Mouse (Mus musculus) embryonic facial prominence, embryonic 13.5 days (tissue): ENCODE measurements at regions not wholly inside any gene's neighbourhood (a gene's known extent, or its start where the extent isn't known, plus 50 kb on each side); places are given as distances from the start of the nearest gene placed in this dataset.

Source experiments
- ATAC-seq: fragments of 200-750 bp; cut with Nextera tagmentation; 2 replicates; pipeline ENCODE4 v1.8.0; 2017; ENCODE audit warnings: low read depth; ENCODE audit not compliant: insufficient number of reproducible peaks, insufficient read depth, low FRiP score, low TSS enrichment
- H3K27ac ChIP-seq: fragments of 300-500 bp; sonication (generic); 2 replicates; pipeline ENCODE4 v1.5.1; 2015; ENCODE audit warnings: moderate library complexity, mild to moderate bottlenecking, inconsistent platforms
- H3K27me3 ChIP-seq: fragments of 300-500 bp; sonication (generic); 2 replicates; pipeline ENCODE4 v1.6.1; 2015; ENCODE audit warnings: mild to moderate bottlenecking, inconsistent platforms
- H3K36me3 ChIP-seq: fragments of 300-500 bp; sonication (generic); 2 replicates; pipeline ENCODE4 v1.6.1; 2015; ENCODE audit warnings: mild to moderate bottlenecking, inconsistent platforms
- H3K4me1 ChIP-seq: fragments of 300-500 bp; sonication (generic); 2 replicates; pipeline ENCODE4 v1.6.1; 2015; ENCODE audit warnings: inconsistent platforms
- H3K4me2 ChIP-seq: fragments of 300-500 bp; sonication (generic); 2 replicates; pipeline ENCODE4 v1.6.1; 2015; ENCODE audit warnings: moderate library complexity, mild to moderate bottlenecking, inconsistent platforms
- H3K4me3 ChIP-seq: fragments of 300-500 bp; sonication (generic); 2 replicates; pipeline ENCODE4 v1.5.1; 2015; ENCODE audit warnings: mild to moderate bottlenecking, inconsistent platforms
- H3K9ac ChIP-seq: fragments of 300-500 bp; sonication (generic); 2 replicates; pipeline ENCODE4 v1.6.1; 2015; ENCODE audit warnings: mild to moderate bottlenecking, inconsistent platforms
- H3K9me3 ChIP-seq: fragments of 300-500 bp; sonication (generic); 2 replicates; pipeline ENCODE4 v1.6.1; 2016; ENCODE audit warnings: inconsistent platforms
- WGBS: fragments of 180-500 bp; shearing (Covaris S2); methylation state at CpG from one replicate; pipeline ENCODE4 v1.1.7; 2015; ENCODE audit warnings: mixed read lengths; 5-methylcytosine and 5-hydroxymethylcytosine counted together

DNA sequence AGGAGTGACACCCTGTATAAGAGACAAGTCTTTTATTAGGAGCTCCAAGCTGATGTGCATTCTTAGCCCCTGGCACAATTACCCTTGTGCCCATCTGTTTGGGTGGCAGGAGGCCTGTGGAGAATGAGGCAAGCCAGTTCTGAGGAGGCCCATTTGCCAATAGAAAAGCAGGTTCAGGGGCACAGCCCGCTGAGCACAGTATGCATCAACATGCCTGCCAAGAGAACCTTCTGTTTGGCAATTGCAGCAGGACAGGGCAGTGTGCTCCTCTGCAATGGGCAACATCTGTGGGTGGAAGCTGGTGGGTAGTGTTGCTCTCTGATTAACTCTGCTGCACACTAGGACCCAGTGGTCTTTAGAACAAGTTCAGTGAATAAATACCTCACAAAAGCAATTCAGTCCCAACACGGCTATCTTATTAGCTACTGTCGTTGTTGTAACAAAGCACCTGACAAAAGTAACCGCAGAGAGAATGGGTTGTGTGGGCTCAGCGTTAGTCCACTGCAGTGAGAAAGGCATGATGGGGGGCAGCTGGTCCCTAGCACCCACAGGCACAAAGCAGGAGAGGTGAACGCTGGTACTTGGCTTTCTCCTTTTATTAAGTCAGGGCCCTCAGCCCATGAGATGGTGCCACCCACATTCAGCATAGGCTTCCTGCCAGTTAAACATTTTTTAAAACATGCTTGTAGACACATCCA is 187.3 kb upstream of the Tas2r119 start:
- 85% methylated on average over 6 of the region's 6 CpGs for WGBS
- H3K27me3 ChIP-seq = no peaks in the 10 kb centered on the region
- no peak for ATAC-seq
- no peaks in the 10 kb centered on the region for H3K9me3 ChIP-seq
- no peak overlapping the region for H3K4me3 ChIP-seq
- H3K4me2 ChIP-seq = no peak overlapping the region
- H3K36me3 ChIP-seq = no peaks in the 10 kb centered on the region
- no peak overlapping the region for H3K27ac ChIP-seq
- H3K4me1 ChIP-seq = 0 out of 2 replicates have a peak, but pooled peaks cover 5% of the 10 kb centered on the region
- H3K9ac ChIP-seq = no peak overlapping the region

- Histone ChIP-seq H3K27me3 (no peaks in the 10 kb centered on the region), H3K4me2 (no peak overlapping the region), H3K4me1 (no peaks in the 10 kb centered on the region), H3K9me3 (no peaks in the 10 kb centered on the region), H3K27ac (no peak overlapping the region), H3K4me3 (no peak overlapping the region), H3K36me3 (no peaks in the 10 kb centered on the region), H3K9ac (no peak overlapping the region)
- no peak for ATAC-seq
- 88% methylated on average over 2 of the region's 2 CpGs for WGBS
Measured at GRCm38 (mm10) chr15:31997996-31998395, 179.1 kb upstream of the Tas2r119 start.

DNA sequence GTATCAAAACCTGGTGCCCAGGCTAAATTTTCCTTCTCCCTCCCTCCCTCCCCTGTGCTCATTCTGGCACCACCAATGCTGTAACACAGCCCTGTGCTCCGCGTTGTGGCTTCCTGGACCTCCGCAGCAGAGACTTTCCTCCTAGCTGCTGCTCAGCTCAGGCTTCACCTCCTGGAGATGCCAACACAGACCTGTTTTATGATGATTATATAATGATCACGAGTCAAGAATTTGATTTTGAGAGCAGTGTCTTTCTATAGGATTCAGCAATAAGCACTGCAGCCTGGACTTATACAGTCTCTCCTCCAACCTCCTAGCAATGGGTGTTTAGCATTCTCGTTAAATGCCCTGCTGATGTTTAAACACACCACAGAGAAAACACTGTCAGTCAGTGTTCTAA is 177.5 kb upstream of the Tas2r119 start:
- 74% methylated on average over 5 of the region's 5 CpGs for WGBS
- Histone ChIP-seq H3K27ac (no peak overlapping the region), H3K9me3 (no peaks in the 10 kb centered on the region), H3K9ac (no peak overlapping the region), H3K4me3 (no peak overlapping the region), H3K36me3 (no peaks in the 10 kb centered on the region), H3K4me2 (no peak overlapping the region), H3K4me1 (peaks cover 6% of the 10 kb centered on the region), H3K27me3 (no peaks in the 10 kb centered on the region)
- no peak for ATAC-seq

GRCm38 (mm10) chr15:32002950-32003422 is 174.1 kb upstream of the Tas2r119 start:
- H3K4me1 ChIP-seq = peaks cover 6% of the 10 kb centered on the region
- H3K9me3 ChIP-seq = no peaks in the 10 kb centered on the region
- H3K4me3 ChIP-seq = no peak overlapping the region
- H3K27me3 ChIP-seq = no peaks in the 10 kb centered on the region
- no peaks in the 10 kb centered on the region for H3K36me3 ChIP-seq
- no peak overlapping the region for H3K4me2 ChIP-seq
- ATAC-seq = no peak
- H3K9ac ChIP-seq = no peak overlapping the region
- WGBS = 70% methylated on average over 2 of the region's 2 CpGs
- no peak overlapping the region for H3K27ac ChIP-seq

- no peak for ATAC-seq
- 23% methylated on average over 6 of the region's 6 CpGs for WGBS
Measured at GRCm38 (mm10) chr15:32003489-32003888, 173.6 kb upstream of the Tas2r119 start.

DNA sequence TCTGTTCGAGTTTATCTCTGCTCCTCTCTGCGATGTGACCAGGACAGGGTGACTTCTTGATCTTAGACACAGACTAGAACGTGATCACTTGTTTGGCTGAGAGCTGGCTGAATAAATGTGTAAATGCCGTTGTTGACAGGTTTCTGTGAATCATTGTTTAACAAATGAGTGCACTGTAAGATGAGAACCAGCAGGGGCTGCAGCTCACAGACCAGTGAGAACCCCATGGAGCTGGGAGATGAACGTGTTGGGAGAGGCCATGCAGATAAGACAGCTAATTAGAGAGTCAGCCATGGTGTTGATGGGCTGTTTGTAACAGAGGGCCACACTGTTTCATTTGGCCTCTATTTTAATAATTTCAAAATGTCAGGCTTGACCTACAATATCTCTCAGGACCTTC is 171.1 kb upstream of the Tas2r119 start:
- whole genome bisulfite sequencing = 40% methylated on average over 5 of the region's 5 CpGs
- no peaks in the 10 kb centered on the region for H3K27me3 ChIP-seq
- no peak overlapping the region for H3K4me2 ChIP-seq
- H3K27ac ChIP-seq = no peak overlapping the region
- H3K9ac ChIP-seq = no peak overlapping the region
- no peaks in the 10 kb centered on the region for H3K36me3 ChIP-seq
- H3K4me1 ChIP-seq = peaks cover 6% of the 10 kb centered on the region
- no peaks in the 10 kb centered on the region for H3K9me3 ChIP-seq
- ATAC-seq = no peak
- H3K4me3 ChIP-seq = no peak overlapping the region

More at GRCm38 (mm10) chr15:32003489-32003888, 173.6 kb upstream of the Tas2r119 start:
- H3K27me3 ChIP-seq = no peaks in the 10 kb centered on the region
- no peaks in the 10 kb centered on the region for H3K9me3 ChIP-seq
- H3K9ac ChIP-seq = no peak overlapping the region
- no peak overlapping the region for H3K4me2 ChIP-seq
- H3K27ac ChIP-seq = no peak overlapping the region
- H3K4me1 ChIP-seq = peaks cover 6% of the 10 kb centered on the region
- H3K4me3 ChIP-seq = no peak overlapping the region
- H3K36me3 ChIP-seq = no peaks in the 10 kb centered on the region

DNA sequence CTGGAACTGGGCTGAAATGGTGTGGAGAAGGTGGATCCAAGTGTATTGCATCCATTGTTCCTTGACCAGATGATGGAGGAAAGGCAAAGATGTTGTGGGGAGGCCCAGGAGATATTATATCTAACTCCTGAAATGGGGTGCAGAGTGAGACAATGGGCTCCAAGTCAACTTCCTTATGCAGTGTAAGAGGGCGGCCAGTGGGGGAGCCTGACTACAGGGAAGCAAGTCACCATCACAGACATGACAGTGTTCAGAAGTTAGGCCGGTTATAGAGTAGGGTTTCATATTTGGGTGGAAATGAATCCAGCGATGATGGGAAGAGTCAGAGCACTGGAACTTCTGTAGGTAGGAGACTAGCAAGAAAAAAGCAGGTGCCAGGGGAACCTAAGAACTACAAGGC is 167.3 kb upstream of the Tas2r119 start:
- WGBS = 78% methylated on average over 3 of the region's 3 CpGs
- H3K27me3 ChIP-seq = no peaks in the 10 kb centered on the region
- H3K27ac ChIP-seq = no peak overlapping the region
- H3K9me3 ChIP-seq = no peaks in the 10 kb centered on the region
- H3K4me3 ChIP-seq = no peak overlapping the region
- no peak for ATAC-seq
- H3K9ac ChIP-seq = no peak overlapping the region
- peaks cover 7% of the 10 kb centered on the region; the same call in 1 of the 2 replicates for H3K4me1 ChIP-seq
- H3K4me2 ChIP-seq = no peak overlapping the region
- no peaks in the 10 kb centered on the region for H3K36me3 ChIP-seq

DNA sequence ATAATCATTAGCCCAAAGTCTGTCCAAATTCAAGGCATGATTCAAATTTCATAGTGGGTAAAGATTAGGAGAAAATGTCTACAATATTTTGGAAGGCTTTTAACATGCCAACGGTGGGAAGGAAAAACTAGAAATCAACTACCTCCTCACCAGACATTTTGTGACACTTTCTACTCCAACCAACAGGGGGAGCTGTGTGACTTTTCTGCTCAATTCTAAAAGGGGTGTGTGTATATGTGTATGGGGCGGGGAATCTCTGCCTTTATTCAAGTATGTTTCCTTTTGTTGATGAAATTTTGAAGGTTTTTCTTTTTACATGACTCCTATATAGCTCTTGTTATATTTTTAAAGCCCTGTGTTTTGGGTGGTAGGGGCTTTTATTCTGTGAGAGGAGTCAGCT is 165.0 kb upstream of the Tas2r119 start:
- H3K4me3 ChIP-seq = no peak overlapping the region
- H3K9me3 ChIP-seq = no peaks in the 10 kb centered on the region
- no peak overlapping the region for H3K4me2 ChIP-seq
- no peak overlapping the region for H3K9ac ChIP-seq
- H3K36me3 ChIP-seq = no peaks in the 10 kb centered on the region
- H3K27me3 ChIP-seq = no peaks in the 10 kb centered on the region
- H3K4me1 ChIP-seq = peaks cover 7% of the 10 kb centered on the region; the same call in 1 of the 2 replicates
- no peak for ATAC-seq
- 50% methylated on average over 2 of the region's 2 CpGs for WGBS
- H3K27ac ChIP-seq = no peak overlapping the region

DNA sequence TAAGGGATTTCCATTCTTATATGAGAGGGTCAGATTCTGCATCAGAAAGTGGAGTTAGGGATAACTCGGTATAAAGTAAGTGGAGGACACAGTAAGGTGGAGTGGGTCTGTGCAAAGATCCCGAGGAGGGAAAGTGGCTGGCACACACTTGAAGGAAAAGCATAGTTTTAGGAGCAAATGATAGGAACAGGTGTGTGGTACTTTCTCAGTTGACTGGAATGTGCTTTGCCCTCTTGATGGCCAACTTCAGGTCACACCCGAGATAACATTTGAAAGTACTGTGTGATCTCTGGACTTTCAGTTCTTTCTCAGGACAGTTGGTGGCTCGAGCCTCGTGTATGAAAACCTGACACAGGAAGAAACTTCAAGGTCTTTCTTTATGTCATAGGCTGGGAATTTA is 164.3 kb upstream of the Tas2r119 start:
- no peak overlapping the region for H3K4me3 ChIP-seq
- no peaks in the 10 kb centered on the region for H3K36me3 ChIP-seq
- no peaks in the 10 kb centered on the region for H3K27me3 ChIP-seq
- no peak overlapping the region for H3K27ac ChIP-seq
- no peak overlapping the region for H3K4me2 ChIP-seq
- H3K9me3 ChIP-seq = no peaks in the 10 kb centered on the region
- ATAC-seq = no peak
- WGBS = 41% methylated on average over 5 of the region's 5 CpGs
- no peak overlapping the region for H3K9ac ChIP-seq
- peaks cover 7% of the 10 kb centered on the region; the same call in 1 of the 2 replicates for H3K4me1 ChIP-seq

DNA sequence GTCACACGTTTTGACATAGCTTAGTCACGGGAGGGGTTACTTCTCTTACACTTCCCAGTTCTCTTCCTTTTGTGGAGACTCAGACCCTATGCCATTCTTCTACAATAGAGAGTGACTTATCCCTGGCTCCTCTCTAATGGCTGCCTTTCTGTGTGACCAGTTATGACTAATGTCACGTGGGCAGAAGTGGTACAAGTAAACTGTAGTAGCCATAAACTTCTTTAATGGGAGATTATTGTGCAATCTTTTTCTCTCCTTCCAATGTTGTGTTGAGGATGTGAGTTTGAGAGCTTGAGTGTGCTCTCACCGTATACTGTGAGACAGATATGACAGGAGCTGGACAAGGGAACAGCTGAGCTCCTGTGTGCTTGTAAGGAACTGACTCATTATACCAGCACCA is 161.9 kb upstream of the Tas2r119 start:
- Histone ChIP-seq H3K36me3 (no peaks in the 10 kb centered on the region), H3K9ac (no peak overlapping the region), H3K4me3 (no peak overlapping the region), H3K4me2 (no peak overlapping the region), H3K27ac (no peak overlapping the region), H3K27me3 (no peaks in the 10 kb centered on the region), H3K4me1 (peaks cover 7% of the 10 kb centered on the region; the same call in 1 of the 2 replicates), H3K9me3 (no peaks in the 10 kb centered on the region)
- no peak for ATAC-seq
- 87% methylated on average over 4 of the region's 4 CpGs for WGBS

- no peaks in the 10 kb centered on the region for H3K27me3 ChIP-seq
- H3K4me1 ChIP-seq = peaks cover 6% of the 10 kb centered on the region; the same call in 1 of the 2 replicates
- no peaks in the 10 kb centered on the region for H3K9me3 ChIP-seq
- no peak overlapping the region for H3K27ac ChIP-seq
- WGBS = 38% methylated on average over 6 of the region's 6 CpGs
- H3K36me3 ChIP-seq = no peaks in the 10 kb centered on the region
- no peak for ATAC-seq
- peak overlapping the region; percentile 31; the same call in 1 of the 2 replicates for H3K4me2 ChIP-seq
- H3K9ac ChIP-seq = no peak overlapping the region
- no peak overlapping the region for H3K4me3 ChIP-seq
Measured at GRCm38 (mm10) chr15:32020323-32021008, 156.6 kb upstream of the Tas2r119 start.
